Mouse (Mus musculus) spleen, adult 2 months (tissue): ENCODE measurements around the gene Bank1.

Experiments
- CTCF ChIP-seq: fragments of 200-500 bp; IDR thresholded peaks from 2 replicates; pipeline ENCODE4 v1.5.1; 2011; ENCODE audit warnings: mild to moderate bottlenecking, inconsistent platforms; ENCODE audit not compliant: insufficient read depth, insufficient read length, insufficient replicate concordance; ENCODE audit errors: extremely low read depth
- POLR2A ChIP-seq: fragments of 200-500 bp; IDR thresholded peaks from 2 replicates; pipeline ENCODE4 v1.6.1; 2011; ENCODE audit warnings: low read depth, low read length, inconsistent platforms

GRCm38 (mm10) chr3:136007081-136007828, 318.6 kb downstream of the Bank1 start:
- TF ChIP-seq POLR2A, result no peak
- TF ChIP-seq CTCF, result no peak
